Mouse (Mus musculus) retina, embryonic 14.5 days (tissue): ENCODE data around the gene Hspa12b.

ENCODE experiments used
- DNase-seq: peaks from one replicate; pipeline ENCODE4 v3.0.0-alpha.2; 2015; ENCODE audit warnings: low spot score

The Hspa12b gene

DNA sequence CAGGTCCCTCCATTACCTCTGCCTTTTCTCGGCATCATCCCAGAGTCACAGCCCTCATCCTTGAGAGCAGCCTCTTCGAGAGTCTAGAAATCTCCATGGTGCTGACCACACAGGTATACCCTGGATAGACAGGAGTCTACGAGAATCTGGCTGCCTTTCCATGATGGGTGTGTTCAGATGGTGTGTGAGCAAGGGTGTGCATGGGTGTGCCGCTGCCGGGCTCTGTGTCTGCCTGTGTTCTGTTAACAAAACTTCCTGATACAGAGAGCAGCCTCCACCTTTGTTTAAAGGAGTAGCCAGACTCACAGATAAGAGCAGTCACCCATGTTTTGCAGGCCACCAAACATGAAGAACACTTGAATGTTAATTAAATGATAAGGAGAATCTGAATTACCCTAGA is 2.8 kb downstream of the Hspa12b start:
- DNase-seq, result no peak

DNA sequence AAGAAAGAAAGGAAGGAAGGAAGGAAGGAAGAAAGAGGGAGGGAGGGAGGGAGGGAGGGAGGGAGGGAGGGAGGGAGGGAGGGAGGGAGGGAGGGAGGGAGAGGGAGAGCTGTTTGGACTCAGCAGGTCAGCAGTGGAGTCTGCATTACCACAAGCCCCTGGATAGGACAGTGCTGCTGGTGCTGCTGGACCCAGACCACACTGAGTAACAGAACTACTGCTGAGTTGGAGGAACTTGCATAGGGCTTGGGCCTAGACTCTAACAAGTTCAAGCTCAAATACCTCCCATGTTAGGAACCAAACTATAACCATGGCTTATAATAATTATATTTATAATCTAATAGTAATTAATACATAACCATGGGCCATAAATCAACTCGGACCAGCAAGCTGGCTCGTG is 3.8 kb downstream of the Hspa12b start:
- DNase-seq, result no peak

DNA sequence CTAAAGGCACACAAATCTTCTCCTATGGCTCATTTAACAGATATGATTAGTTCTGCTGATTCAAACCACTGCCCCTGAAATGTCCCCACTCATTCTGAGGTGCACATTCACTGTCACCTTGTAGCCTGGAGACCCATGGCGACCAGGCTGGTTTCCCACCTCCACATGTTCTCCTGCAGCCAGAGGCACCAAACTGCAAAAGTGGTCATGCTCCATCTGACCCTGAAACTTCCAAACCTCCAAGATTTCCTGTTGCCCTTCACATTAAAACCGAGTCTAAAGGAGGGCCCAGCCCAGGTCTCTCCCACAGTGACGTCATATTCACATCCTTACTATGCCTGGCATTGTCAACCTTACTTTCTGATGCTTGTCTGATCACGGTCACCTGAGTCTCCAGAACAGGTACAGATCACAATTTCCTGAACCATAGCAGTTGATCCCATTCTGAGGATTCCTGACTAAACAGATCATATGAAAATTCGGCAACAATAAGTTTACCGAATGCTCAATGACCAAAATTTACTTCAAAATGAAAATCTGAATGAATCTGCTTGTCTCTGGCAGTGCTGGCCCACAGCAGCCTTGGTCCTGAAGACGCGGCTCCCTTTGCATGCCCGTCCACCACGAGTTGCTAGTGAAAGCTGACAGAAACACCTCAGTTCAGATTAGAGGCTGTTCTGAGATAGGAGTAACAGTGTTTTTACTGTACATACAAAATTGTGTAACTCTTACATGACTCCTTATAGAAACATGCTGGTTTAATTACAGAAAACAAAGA is 5.2 kb downstream of the Hspa12b start:
- no peak for DNase-seq

DNA sequence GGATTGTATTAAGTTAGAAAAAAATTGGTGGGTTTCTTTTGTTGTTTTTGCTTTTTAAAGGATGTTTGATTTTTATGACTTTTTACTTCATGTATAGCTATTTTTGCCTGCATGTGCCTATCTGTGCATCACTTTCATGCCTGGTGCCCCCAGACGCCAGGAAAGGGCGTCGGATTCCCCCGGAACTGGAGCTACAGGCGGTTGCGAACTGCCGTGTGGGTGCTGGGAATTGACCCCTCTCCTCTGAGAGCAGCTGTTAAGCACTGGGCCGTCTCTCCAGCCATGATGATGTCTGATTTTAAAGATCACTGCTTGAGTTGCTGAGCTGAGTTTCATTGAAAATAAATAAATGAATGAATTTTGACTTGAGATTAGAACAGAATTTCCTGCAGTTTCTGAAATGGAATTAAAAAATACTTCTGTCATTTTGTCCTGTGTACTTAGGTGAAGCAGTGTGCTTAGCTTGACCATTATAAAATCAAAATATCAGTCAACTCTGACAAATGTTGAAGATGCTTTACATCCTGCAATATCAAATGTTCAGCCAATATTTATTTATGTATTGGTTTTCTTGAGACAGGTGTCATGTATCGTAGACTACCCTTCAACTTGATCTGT is 6.0 kb downstream of the Hspa12b start, which contains the start of gene Gm11037:
Gene Gm11037 (plus strand): TSS at position 568 of the 618 bp plus-strand sequence.
- DNase-seq, result no peak

DNA sequence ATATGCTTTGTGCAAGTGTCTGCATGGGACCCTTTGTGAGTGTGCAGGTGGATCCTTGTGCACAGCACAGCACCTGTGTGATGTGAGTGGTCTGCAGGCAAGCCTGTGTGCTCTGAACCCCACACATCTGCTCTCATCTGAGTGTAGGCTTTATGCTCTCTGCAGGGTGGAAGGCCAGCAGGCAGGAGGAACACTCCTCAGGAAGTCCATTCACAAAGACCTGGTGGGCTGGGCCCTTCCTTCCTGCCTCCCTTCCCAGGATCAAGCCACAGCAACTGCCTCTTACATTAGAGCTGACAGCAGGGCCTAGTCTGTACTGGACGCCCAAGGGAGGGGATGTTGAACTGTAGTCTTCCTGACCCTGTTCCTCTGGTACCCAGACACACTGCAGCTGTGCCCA is 7.3 kb downstream of the Hspa12b start:
- no peak for DNase-seq

DNA sequence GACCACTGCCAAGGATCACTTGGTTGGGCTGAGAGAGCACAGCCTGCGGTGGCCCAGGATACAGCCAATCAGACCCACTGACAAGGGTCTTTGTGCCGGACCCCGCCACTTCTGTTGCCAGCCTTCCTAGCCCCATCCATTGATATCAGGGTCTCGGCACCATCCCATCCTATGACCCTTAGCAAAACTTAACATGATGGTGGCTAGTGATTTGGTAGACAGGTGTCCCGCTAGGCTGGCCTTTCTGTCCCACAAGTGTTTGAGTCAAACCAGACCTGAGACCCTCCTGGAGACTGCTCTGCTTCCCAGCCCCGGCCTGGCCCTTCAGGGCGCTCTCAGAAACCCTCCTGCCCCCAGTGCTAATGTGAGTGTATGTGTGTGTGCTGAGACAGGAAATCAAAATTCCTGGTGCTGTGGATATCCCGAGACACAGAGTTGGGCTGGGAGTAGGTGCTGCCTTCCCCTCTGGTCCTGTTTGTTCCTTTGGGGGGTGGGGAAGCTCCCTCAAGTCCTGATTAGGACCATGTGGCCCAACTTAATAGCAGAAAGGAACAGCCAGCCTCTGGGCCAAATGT is 7.8 kb downstream of the Hspa12b start:
- DNase-seq, result no peak

DNA sequence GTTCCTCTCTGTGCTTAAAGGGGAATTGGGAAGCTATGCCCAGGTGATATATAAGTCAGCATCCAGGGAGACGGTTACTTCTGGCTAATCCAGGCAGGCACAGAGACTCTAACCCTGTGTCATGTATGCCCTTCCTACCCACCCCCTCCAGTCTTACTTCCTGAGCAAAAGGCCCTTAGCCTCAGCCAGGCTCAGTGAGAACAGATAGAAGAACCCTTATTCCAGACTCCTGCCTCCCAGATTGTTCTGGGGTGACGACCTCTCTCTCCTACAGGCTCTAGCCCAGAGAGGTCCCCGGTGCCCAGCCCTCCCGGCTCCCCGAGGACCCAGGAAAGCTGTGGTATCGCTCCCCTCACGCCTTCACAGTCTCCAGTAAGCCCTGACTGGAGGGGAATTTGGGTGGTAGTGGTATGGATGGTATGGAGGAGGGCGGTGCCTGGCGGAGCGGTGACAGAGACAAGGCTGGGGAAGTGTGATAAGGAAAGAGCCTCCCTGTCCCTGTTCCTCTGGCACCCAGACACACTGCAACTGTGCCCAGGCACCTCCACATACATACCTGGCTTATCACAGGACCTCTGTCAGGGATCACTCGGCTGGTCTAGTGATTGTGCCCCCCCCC is 8.6 kb downstream of the Hspa12b start:
- DNase-seq, result no peak

DNA sequence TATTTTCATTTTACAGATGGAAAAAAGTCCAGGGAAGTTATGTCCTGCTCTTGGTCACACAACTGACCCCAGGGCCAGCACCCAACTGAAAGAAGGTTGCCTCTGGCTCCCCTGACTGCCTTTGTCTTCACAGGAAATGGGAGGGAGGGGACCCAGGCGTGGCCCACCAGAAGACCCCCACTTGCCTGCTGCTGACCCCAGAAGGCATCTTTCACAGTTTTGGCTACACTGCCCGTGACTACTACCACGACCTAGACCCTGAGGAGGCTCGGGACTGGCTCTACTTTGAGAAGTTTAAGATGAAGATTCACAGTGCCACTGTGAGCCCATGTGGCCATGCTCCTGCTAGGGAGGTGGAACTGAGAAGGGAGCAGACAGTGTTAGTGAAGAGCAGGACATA is 11.2 kb downstream of the Hspa12b start:
- no peak for DNase-seq

DNA sequence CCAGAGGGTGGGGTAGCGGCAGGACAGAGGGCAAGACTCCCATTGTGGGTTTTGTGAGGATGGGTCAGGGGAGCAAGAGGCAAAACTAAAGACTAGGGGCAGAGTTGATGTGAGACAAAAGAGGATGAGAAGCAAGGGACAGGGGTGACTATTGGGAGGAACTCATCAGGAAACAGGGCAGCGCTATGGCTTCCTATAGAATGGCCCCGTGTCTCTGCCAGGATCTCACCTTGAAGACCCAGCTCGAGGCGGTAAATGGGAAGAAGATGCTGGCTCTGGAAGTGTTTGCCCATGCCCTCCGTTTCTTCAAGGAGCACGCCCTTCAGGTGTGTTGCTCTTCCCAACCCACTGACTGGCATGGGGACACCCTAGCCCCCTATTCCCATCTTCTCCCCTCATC is 11.7 kb downstream of the Hspa12b start:
- DNase-seq, result no peak

DNA sequence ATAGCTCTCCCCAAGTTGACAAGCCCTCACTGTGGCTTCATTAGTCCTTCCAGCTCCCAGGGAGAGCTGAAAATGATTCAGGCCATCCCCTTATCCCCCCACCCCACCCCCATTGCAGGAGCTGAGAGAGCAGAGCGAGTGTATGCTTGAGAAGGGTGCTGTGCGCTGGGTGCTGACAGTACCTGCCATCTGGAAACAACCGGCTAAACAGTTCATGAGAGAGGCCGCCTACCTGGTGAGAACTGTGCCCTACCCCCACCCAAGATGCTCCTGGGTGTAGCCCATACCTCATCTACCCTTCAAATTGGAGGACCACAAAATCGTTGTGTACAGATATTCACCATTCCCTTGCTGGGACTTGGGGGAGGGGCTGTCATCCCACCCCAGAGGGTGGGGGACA is 12.2 kb downstream of the Hspa12b start:
- no peak for DNase-seq

DNA sequence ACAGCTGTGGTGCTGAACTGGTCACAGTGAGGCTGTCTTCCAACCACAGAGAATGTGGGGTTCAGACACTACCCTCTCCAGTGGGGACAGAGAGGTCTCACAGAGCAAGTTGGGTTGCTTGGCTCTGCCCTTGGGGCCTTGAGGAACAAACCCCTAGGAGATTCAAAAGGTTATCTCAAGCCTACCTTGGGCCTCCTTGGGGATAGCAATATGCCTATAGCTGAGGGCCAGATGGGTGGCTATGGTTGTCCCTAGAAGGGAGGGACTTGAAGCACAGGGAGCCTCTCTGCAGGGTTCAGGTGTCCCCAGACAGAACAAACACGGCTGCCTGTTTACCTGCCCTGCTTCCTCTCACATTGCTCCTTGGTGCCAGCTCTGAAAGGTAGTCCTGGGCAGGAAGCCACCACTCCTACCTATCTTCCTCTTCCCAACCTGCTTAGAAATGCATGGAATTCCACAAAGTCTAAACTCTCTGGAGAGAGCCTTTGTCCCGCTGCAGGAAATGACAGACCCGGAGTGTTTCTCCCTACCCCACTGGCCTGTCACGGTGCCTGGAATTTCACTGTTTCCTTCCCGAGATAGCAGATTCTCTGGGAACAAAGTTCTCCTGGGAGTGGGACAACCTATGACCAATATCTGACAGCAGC is 12.9 kb downstream of the Hspa12b start:
- no peak for DNase-seq

DNA sequence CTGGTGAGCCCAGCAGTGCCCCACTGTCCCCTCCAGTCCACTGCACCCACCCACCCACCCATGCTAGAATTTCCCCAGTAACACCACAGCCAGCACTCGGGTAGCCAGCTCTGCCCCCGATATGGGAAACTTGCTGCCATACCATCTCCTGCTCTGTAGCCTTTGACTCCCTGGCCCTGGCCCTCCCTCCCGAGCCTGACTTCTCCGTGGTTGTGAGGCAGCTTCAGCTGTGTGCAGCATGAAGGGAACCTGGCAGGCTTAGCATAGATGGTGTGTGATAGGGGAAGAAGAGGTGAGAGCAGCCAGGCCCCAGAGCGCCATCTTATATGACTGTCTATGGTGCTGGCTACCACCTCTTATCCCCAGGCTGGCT is 13.4 kb downstream of the Hspa12b start:
- no peak for DNase-seq

DNA sequence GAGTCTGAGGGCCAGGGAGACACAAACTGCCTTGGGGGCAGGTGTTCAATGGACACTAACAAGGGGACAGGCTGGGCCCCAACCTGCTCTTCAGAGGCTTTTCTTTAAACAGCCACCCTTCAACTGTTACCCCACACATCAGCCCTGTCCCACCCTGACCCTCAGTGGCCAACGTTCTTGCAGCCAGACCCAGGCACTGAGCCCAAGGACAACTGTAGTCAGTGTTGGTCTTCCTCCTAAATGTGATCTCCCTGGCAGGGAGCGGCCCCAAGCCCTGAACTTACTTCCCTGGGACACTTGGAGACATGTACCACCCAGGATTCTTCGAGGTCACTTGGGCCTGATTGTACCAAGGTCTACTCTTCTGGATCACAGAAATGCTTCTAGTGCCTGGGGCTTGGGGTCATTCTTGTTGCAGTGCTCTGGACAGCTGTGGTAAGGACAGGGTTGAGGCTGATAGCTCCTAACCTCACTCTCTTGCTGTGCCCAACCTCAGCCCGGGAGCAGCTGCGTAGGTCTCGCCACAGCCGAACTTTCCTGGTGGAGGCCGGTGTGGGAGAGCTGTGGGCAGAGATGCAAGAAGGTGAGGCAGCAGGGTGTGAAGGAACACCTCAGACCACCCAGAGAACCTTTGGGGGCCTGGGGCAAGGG is 14.4 kb downstream of the Hspa12b start:
- no peak for DNase-seq

DNA sequence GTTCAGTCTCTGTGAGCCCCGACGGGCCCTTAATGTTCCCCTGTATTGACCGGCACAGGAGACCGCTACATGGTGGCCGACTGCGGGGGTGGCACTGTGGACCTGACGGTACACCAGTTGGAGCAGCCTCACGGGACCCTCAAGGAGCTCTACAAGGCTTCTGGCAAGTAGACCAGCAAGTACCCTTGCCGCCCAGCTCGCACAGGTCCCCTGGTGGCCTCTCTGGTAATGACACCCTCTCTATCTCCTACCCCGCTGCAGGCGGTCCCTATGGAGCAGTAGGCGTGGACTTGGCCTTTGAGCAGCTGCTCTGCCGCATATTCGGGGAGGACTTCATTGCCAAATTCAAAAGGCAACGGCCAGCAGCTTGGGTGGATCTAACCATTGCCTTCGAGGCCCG is 15.5 kb downstream of the Hspa12b start:
- peak; percentile 75 for DNase-seq

DNA sequence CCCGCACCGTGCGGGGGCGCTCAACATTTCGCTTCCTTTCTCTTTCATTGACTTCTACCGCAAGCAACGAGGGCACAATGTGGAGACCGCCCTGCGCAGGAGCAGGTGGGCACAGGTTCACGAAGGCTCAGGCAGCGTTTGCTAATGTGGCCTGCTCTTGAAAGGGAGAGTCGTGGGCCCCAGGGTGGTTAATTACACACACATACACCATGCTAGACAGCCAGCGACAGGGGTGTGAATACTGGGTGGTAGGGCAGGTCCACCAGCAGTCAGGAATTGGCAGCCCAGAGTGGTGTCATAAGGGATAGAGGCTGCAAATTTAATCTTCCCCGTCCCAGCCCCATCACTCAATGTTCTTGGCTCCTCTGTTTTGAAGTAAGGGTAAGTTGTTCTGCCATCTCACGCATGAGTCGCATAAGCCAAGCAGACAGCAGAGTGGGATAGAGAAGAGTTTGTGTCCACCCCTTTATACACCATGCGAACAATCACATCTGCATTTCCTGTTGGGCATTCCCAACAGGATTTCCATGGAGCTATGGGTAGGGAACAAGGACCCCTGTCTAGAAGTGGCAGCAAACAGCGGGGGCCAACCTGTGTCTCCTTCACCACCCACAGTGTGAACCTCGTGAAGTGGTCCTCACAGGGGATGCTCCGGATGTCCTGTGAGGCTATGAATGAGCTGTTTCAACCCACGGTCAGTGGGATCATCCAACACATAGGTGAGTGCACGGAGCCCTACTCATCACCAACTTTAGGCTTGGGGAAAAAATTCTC is 16.1 kb downstream of the Hspa12b start:
- no peak for DNase-seq

DNA sequence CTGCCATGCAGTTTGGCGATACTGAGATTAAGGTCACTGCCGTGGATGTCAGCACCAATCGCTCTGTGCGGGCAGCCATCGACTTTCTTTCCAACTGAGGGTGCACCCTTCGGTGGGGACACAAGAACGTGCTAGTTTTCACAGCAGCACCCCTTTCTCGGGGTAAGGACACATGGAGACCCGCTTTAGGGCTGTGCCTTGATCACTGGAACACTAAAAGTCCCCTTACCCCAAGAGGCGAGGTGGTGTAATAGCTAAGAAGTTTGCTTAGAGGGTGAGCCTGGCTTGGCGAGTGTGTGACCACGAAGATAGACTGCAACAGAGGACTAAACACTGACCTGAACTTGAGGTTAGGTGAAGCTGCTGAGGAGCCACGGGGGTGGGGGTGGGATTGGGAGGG is 18.0 kb downstream of the Hspa12b start:
- no peak for DNase-seq

DNA sequence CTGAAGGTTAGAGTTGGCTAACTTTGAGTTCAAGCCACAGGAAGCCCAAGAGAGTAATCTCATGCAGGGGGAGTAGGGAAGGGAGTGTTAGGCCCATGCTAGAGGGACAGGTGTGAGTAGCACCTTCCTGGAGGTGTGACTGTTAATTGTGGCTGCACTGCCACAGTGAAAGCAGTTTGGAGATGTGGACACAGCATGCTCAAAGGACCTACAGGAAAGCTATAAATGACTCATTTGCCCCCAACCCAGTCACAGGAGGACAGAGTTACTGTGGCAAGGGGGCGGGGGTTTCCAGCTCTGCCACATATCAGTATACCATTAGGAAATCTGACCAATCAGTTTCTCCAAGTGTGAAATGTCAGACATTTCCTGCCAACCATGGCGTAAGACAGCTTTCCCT is 18.5 kb downstream of the Hspa12b start:
- DNase-seq, result no peak

DNA sequence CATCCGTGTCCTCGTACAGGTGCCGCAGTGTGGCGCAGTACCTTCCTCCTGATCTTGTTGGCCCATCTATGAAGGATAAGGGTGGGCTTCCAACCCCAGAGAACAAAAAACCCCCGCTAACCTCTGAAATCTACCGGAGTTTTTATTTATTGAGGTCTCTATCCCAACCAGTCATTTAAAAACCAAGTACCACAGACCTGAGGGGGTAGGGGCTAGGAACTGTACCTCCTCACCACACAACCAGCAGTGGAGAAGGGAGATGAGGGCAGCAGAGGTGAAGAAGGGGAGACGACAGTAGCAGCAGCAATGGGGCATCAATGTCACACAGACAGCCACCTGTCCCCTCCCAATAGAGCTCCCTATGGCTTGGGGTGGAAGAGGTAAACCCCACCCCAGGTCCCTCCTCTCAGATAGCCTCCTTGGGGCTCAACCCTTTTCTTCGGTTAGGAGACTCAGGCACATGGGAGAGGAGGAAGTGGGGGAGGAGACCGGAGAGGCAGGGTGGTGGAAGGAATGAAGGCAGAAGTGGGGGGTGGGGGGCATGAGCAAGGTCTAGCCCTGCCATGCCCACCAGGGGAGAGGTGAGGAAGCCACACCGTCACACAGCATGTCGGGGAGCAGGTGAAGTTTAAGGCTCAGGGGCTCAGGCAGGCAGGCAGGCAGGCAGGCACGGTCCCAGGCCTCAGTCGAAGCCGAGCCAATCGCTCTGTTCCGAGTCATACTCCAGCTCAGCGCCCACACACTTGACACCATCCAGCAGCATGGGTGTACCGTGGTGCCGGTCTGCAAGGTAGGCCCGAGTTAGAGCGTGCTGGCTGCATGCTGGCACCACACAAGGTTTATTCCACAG is 19.3 kb downstream of the Hspa12b start:
- DNase-seq, result no peak

DNA sequence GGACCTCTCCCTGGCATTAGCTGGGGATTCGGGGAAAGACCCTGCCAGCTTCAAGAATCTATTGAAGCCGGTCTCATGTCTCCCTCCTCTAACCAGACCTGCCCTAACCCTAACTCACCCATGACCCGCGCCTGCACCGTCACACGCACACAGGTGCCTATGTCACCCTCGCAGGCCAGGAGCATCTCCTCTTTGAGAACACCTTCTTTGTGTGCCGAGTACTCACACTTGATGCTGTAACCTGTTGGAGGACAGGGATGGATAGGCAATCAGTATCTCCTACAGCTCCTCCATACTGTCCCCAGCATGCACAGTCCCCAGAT is 19.9 kb downstream of the Hspa12b start:
- no peak for DNase-seq
